Mouse (Mus musculus): ENCODE results near the gene Sypl. TPM values are rescaled to one million over a fixed set of nuclear protein-coding genes. Genes with fewer than 3 reads are reported as not detected.

The Sypl gene
- polyA plus RNA-seq, 1 experiment: 62.4 TPM

DNA sequence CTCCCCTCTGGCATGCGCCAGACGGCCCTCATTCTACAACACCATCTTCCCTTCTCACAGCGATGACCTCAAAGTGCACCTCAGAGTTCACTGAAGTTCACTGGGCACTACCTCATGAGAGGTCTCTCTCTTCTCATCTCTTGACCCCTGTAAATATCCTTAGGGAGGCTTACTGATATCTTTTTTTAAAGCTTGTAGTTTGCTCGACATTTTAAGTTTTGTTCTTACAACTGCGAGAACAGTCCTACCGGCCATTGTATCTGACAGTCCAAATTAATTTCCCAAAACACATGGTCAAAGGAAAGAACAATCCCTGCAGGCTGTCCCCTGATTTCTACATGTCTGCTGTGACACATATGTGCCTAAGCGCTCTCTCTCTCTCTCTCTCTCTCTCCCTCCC lies 35.0 kb upstream of the Sypl start:
- H3K36me3 ChIP-seq (ENCODE audit: control insufficient read depth, insufficient read depth, low read length): no peaks in the 10 kb centered on the region
- 95% methylated on average over 7 of the region's 7 CpGs for WGBS
- DNase-seq: no peak

DNA sequence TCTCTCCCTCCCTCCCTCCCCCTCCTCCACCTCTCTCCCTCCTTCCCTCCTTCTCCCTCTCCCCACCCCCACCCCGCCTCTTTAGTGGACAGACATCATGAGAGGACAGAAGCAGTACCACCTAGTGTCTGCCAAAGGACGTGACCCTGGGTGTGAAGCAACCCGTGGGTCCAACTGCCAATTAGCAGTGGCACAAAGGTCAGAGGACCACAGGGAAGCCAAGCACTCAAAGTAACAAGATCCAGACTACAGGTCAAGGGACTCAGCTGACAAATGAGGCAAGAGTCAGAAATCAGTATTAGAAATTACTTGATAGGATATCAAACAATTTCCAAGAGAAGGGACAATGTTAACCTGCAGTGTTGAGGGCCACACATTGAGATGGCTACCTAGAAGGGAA lies 34.6 kb upstream of the Sypl start:
- TF ChIP-seq POLR2A (IDR thresholded peaks at IDR 0.05; ENCODE audit: control insufficient read depth, extremely low read depth, insufficient read depth, low read length, poor library complexity) (no peak), CTCF (IDR thresholded peaks at IDR 0.05; ENCODE audit: borderline replicate concordance, control insufficient read depth, extremely low read depth, insufficient read depth, low read length, poor library complexity) (no peak)
- Histone ChIP-seq H3K4me3 (ENCODE audit: control insufficient read depth, insufficient read depth, low read length) (no peak overlapping the region), H3K27ac (ENCODE audit: control insufficient read depth, insufficient read depth, low read length) (no peak overlapping the region), H3K4me1 (replicated peaks; ENCODE audit: control insufficient read depth, insufficient read depth, low read length) (no peaks in the 10 kb centered on the region), H3K36me3 (ENCODE audit: control insufficient read depth, insufficient read depth, low read length) (no peaks in the 10 kb centered on the region), H3K27me3 (ENCODE audit: control insufficient read depth, insufficient read depth, low read length) (no peaks in the 10 kb centered on the region)
- no peak for DNase-seq
- 81% methylated on average over 3 of the region's 3 CpGs for WGBS

More for the DNA sequence above, 35.0 kb upstream of the Sypl start:
- Histone ChIP-seq H3K27ac (ENCODE audit: control insufficient read depth, insufficient read depth, low read length) (no peak overlapping the region), H3K4me1 (replicated peaks; ENCODE audit: control insufficient read depth, insufficient read depth, low read length) (no peaks in the 10 kb centered on the region), H3K4me3 (ENCODE audit: control insufficient read depth, insufficient read depth, low read length) (no peak overlapping the region), H3K27me3 (ENCODE audit: control insufficient read depth, insufficient read depth, low read length) (no peaks in the 10 kb centered on the region)
- no peak for TF ChIP-seq CTCF (IDR thresholded peaks at IDR 0.05; ENCODE audit: borderline replicate concordance, control insufficient read depth, extremely low read depth, insufficient read depth, low read length, poor library complexity)

DNA sequence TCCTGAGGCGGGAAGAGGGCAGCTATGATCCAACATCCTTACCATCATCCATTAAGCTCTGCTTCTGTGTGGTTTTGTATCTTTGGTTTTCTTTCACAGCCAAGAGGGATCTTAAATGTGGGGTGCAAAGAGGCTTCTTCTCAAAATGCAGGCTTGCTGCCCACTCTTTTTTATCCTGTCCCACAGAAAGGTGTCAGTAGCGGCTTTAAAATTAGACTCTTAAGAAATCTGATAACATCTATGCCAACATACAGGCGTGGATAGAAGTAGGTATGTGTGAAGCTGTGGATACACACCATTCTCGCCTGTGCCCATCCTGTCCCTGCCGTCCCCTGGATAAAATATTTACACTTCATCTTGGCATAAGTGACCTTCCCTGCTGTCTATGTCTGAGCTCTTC lies 34.2 kb upstream of the Sypl start:
- no peak for DNase-seq
- Histone ChIP-seq H3K27ac (ENCODE audit: control insufficient read depth, insufficient read depth, low read length) (no peak overlapping the region), H3K4me3 (ENCODE audit: control insufficient read depth, insufficient read depth, low read length) (no peak overlapping the region), H3K36me3 (ENCODE audit: control insufficient read depth, insufficient read depth, low read length) (no peaks in the 10 kb centered on the region), H3K4me1 (replicated peaks; ENCODE audit: control insufficient read depth, insufficient read depth, low read length) (no peaks in the 10 kb centered on the region), H3K27me3 (ENCODE audit: control insufficient read depth, insufficient read depth, low read length) (no peaks in the 10 kb centered on the region)
- no peak for TF ChIP-seq CTCF (IDR thresholded peaks at IDR 0.05; ENCODE audit: borderline replicate concordance, control insufficient read depth, extremely low read depth, insufficient read depth, low read length, poor library complexity)
- 91% methylated on average over 5 of the region's 5 CpGs for WGBS

DNA sequence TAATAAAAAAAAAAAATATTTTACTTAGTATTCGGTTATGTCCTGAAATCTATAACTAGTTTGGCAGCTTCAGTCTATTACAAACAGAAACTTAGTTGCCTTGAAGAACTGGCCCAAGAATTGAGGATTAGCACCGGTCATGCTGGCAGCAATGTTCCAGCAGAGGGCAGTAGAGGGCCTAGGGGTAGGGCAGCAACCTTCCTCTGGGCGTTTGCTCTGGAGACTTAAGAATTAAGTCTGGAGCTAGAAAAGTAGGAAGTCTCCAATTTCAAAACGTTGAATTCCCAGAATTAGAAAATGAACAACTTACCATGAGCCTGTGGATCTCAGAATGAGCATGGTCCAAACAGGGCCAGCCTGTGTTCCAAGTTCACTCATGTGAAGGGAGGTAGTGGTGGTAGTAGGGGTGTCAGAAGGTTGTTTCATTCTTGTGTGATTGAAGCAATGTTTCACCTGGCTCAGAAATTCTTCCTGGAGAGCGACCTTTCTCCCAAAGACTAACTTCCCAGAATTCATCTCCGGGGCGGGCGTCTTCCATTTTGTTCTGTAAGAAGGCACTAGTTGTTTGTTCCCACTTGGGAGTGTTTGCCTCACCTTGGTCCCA lies 33.4 kb upstream of the Sypl start:
- Histone ChIP-seq H3K36me3 (ENCODE audit: control insufficient read depth, insufficient read depth, low read length) (no peaks in the 10 kb centered on the region), H3K27me3 (ENCODE audit: control insufficient read depth, insufficient read depth, low read length) (no peaks in the 10 kb centered on the region), H3K4me1 (replicated peaks; ENCODE audit: control insufficient read depth, insufficient read depth, low read length) (no peaks in the 10 kb centered on the region), H3K4me3 (ENCODE audit: control insufficient read depth, insufficient read depth, low read length) (no peak overlapping the region), H3K27ac (ENCODE audit: control insufficient read depth, insufficient read depth, low read length) (no peak overlapping the region)
- WGBS: 55% methylated on average over 8 of the region's 8 CpGs
- TF ChIP-seq POLR2A (IDR thresholded peaks at IDR 0.05; ENCODE audit: control insufficient read depth, extremely low read depth, insufficient read depth, low read length, poor library complexity): no peak
- peak; percentile 66; the same call in 1 of the 2 replicates for TF ChIP-seq CTCF (IDR thresholded peaks at IDR 0.05; ENCODE audit: borderline replicate concordance, control insufficient read depth, extremely low read depth, insufficient read depth, low read length, poor library complexity)
- peak; percentile 78 for DNase-seq

DNA sequence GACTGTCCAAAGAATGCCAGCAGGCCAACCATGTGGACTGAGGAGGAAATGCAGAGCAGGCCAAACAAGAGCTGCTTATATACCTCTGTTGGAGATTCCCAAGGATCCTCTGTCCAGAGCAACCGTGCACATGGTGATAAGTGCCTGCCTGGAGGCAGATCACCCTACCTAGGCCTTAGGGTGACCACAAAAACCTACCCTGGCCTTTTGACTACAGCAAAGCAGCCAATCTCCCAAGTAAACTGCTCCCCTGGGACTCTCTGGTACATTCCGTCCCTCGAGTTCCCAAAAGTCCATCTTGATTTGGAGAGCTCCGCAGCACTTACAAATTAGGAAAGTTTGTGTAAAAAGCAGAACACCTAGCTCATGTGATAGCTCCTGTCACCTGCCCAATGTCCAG lies 32.6 kb upstream of the Sypl start:
- no peaks in the 10 kb centered on the region for H3K4me1 ChIP-seq (replicated peaks; ENCODE audit: control insufficient read depth, insufficient read depth, low read length)
- H3K4me3 ChIP-seq (ENCODE audit: control insufficient read depth, insufficient read depth, low read length): no peak overlapping the region
- H3K27me3 ChIP-seq (ENCODE audit: control insufficient read depth, insufficient read depth, low read length): no peaks in the 10 kb centered on the region
- DNase-seq: no peak
- no peak overlapping the region for H3K27ac ChIP-seq (ENCODE audit: control insufficient read depth, insufficient read depth, low read length)
- 90% methylated on average over 4 of the region's 4 CpGs for WGBS
- TF ChIP-seq POLR2A (IDR thresholded peaks at IDR 0.05; ENCODE audit: control insufficient read depth, extremely low read depth, insufficient read depth, low read length, poor library complexity): no peak
- H3K36me3 ChIP-seq (ENCODE audit: control insufficient read depth, insufficient read depth, low read length): no peaks in the 10 kb centered on the region

DNA sequence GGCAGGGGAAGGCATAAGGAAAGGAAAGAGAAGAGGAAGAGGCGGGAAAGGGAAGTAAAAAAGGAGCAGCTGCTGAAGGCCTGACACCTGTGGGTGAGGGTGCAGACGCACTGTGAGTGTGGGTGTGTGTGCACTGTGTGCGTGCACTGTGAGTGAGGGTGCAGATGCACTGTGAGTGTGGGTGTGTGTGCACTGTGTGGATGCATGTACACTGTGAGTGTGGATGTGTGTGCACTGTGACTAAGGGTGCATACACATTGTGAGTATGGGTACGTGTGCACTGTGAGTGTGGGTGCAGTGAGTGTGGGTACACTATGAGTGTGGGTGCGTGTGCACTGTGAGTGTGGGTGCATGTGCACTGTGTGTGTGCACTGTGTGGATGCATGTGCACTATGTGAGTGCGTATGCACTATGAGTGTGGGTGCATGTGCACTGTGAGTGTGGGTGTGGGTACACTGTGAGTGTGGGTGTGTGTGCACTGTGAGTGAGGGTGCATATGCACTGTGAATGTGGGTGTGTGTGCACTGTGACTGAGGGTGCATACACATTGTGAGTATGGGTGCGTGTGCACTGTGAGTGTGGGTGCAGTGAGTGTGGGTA lies 32.1 kb upstream of the Sypl start:
- TF ChIP-seq CTCF (IDR thresholded peaks at IDR 0.05; ENCODE audit: borderline replicate concordance, control insufficient read depth, extremely low read depth, insufficient read depth, low read length, poor library complexity) (no peak), POLR2A (IDR thresholded peaks at IDR 0.05; ENCODE audit: control insufficient read depth, extremely low read depth, insufficient read depth, low read length, poor library complexity) (no peak)
- H3K4me1 ChIP-seq (replicated peaks; ENCODE audit: control insufficient read depth, insufficient read depth, low read length): no peaks in the 10 kb centered on the region
- WGBS: 94% methylated on average over 7 of the region's 7 CpGs
- no peak overlapping the region for H3K4me3 ChIP-seq (ENCODE audit: control insufficient read depth, insufficient read depth, low read length)
- H3K27me3 ChIP-seq (ENCODE audit: control insufficient read depth, insufficient read depth, low read length): no peaks in the 10 kb centered on the region
- H3K27ac ChIP-seq (ENCODE audit: control insufficient read depth, insufficient read depth, low read length): no peak overlapping the region
- no peak for DNase-seq
- H3K36me3 ChIP-seq (ENCODE audit: control insufficient read depth, insufficient read depth, low read length): no peaks in the 10 kb centered on the region

DNA sequence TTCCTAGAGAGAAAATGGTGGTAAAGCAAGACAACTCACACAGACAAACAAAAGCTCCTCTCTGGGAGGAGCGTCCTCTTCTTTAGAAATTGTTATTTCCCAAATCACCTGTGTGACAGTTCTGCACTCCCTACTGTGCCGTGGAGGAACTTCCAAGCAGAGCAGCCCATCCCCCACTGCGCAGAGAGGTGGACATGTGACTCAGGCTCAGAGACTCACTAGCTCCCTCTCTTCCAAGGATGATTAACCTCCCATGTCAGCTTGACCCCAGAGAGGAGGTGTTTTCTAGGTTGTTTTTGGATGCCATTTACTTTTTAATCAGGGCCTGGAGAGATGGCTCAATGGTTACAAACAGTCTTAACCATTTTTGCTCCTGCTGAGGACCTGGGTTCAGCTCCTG lies 29.4 kb upstream of the Sypl start:
- no peak overlapping the region for H3K4me3 ChIP-seq (ENCODE audit: control insufficient read depth, insufficient read depth, low read length)
- no peak overlapping the region for H3K27ac ChIP-seq (ENCODE audit: control insufficient read depth, insufficient read depth, low read length)
- DNase-seq: no peak
- no peaks in the 10 kb centered on the region for H3K36me3 ChIP-seq (ENCODE audit: control insufficient read depth, insufficient read depth, low read length)
- H3K27me3 ChIP-seq (ENCODE audit: control insufficient read depth, insufficient read depth, low read length): no peaks in the 10 kb centered on the region
- WGBS: 94% methylated on average over 3 of the region's 3 CpGs
- TF ChIP-seq CTCF (IDR thresholded peaks at IDR 0.05; ENCODE audit: borderline replicate concordance, control insufficient read depth, extremely low read depth, insufficient read depth, low read length, poor library complexity) (no peak), POLR2A (IDR thresholded peaks at IDR 0.05; ENCODE audit: control insufficient read depth, extremely low read depth, insufficient read depth, low read length, poor library complexity) (no peak)
- no peaks in the 10 kb centered on the region for H3K4me1 ChIP-seq (replicated peaks; ENCODE audit: control insufficient read depth, insufficient read depth, low read length)
